Mouse (Mus musculus): Measurements from ENCODE around the gene Gm44973. TPM values are rescaled to one million over a fixed set of nuclear protein-coding genes. Genes with fewer than 3 reads are reported as not detected.

The Gm44973 gene
- total and polyA plus RNA-seq, 2 experiments from 2014 or later, result 2.3 TPM; not detected in 1

DNA sequence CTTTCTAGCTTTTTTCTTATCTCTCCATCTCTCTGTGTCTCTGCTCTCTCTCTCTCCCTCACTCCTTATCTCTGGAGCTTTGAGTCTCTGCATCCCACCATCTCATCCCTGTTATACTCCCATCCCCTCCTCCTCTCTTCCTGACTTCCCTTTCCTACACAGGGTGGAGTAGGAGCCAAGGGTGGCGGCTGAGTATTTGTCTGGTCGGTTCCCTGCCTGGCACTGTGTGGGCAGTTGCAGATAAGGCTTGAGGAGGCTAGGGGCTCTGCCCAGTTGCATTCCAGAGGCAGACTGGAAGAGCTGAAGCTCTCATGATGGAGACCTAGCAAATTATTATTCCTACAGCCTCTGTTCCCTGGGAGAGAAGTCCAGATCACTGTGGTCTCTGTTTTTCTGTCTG, 27.0 kb upstream of the Gm44973 start:
- H3K4me1 ChIP-seq (ENCODE audit: insufficient read depth, low read length), result no peaks in the 10 kb centered on the region
- TF ChIP-seq CTCF (IDR thresholded peaks at IDR 0.05; ENCODE audit: low read depth), result no peak
- no peak overlapping the region for H3K4me2 ChIP-seq (ENCODE audit: low read depth, low read length)
- WGBS, result 79% methylated on average over 2 of the region's 2 CpGs
- no peak overlapping the region for H3K4me3 ChIP-seq (ENCODE audit: low read length)
- no peak overlapping the region for H3K9ac ChIP-seq (replicated peaks; ENCODE audit: low read length)
- no peaks in the 10 kb centered on the region for H3K9me3 ChIP-seq (ENCODE audit: low read length)
- 0 out of 2 replicates have a peak, but pooled peaks cover 3% of the 10 kb centered on the region for H3K36me3 ChIP-seq (ENCODE audit: insufficient read depth, low read length)
- H3K27me3 ChIP-seq (ENCODE audit: insufficient read depth, low read length), result no peaks in the 10 kb centered on the region
- no peak for DNase-seq (ENCODE audit: low spot score)
- no peak for ATAC-seq
- H3K27ac ChIP-seq, result no peak overlapping the region

DNA sequence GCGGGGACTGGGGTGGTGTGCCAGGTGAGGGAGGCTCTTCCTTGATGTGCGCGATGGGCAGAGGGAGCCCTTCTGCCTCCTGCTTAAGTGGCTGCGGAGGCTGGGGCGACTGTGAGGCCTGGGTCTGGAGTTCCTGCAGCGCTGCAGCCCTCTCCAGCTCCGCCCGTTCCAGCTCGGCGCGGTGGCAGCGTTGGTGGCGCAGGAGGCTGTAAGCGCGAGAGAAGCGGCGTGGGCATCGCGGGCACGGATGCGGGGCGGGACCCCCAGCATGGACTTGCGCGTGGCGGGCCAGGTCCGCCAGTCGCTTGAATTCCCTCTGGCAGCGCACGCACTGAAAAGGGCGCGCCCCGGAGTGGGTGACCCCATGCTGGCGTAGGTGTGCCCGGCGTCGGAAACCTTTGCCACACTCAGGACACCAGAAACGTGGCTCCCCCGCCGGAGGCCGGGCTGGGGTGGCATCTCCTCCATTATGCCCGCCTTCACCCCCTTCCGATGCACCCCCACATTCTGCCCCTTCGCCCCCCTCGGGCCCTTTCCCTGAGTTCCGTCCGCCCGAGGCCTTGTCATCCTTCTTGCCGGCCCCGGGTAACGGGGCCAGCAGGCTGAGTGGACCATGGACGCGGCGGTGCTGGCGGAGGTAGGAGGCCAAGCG, 21.8 kb upstream of the Gm44973 start:
- peaks cover 10% of the 10 kb centered on the region for H3K4me1 ChIP-seq (ENCODE audit: insufficient read depth, low read length)
- H3K4me2 ChIP-seq (ENCODE audit: low read depth, low read length), result peak overlapping the region; percentile 93
- no peak overlapping the region for H3K4me3 ChIP-seq (ENCODE audit: low read length)
- H3K9me3 ChIP-seq (ENCODE audit: low read length), result no peaks in the 10 kb centered on the region
- no peaks in the 10 kb centered on the region for H3K27me3 ChIP-seq (ENCODE audit: insufficient read depth, low read length)
- H3K9ac ChIP-seq (replicated peaks; ENCODE audit: low read length), result no peak overlapping the region; the same call in 1 of the 2 replicates
- H3K36me3 ChIP-seq (ENCODE audit: insufficient read depth, low read length), result 0 out of 2 replicates have a peak, but pooled peaks cover 5% of the 10 kb centered on the region
- TF ChIP-seq CTCF (IDR thresholded peaks at IDR 0.05; ENCODE audit: low read depth), result no peak
- no peak for ATAC-seq
- DNase-seq (ENCODE audit: low spot score), result no peak
- 41% methylated on average over 55 of the region's 55 CpGs for WGBS
- H3K27ac ChIP-seq, result no peak overlapping the region

- Histone ChIP-seq H3K4me3 (ENCODE audit: low read length) (peak overlapping the region; percentile 13; the same call in 1 of the 2 replicates), H3K36me3 (ENCODE audit: insufficient read depth, low read length) (0 out of 2 replicates have a peak, but pooled peaks cover 5% of the 10 kb centered on the region), H3K27me3 (ENCODE audit: insufficient read depth, low read length) (no peaks in the 10 kb centered on the region), H3K9me3 (ENCODE audit: low read length) (no peaks in the 10 kb centered on the region), H3K4me2 (ENCODE audit: low read depth, low read length) (peak overlapping the region; percentile 93), H3K27ac (no peak overlapping the region), H3K9ac (replicated peaks; ENCODE audit: low read length) (peak overlapping the region; percentile 21; the same call in 1 of the 2 replicates), H3K4me1 (ENCODE audit: insufficient read depth, low read length) (peaks cover 10% of the 10 kb centered on the region)
- TF ChIP-seq CTCF (IDR thresholded peaks at IDR 0.05; ENCODE audit: low read depth), result no peak
- ATAC-seq (no peak), DNase-seq (ENCODE audit: low spot score) (no peak)
- WGBS, result 51% methylated on average over 59 of the region's 59 CpGs
Observed at GRCm38 (mm10) chr7:4993999-4994788, 21.1 kb upstream of the Gm44973 start.

DNA sequence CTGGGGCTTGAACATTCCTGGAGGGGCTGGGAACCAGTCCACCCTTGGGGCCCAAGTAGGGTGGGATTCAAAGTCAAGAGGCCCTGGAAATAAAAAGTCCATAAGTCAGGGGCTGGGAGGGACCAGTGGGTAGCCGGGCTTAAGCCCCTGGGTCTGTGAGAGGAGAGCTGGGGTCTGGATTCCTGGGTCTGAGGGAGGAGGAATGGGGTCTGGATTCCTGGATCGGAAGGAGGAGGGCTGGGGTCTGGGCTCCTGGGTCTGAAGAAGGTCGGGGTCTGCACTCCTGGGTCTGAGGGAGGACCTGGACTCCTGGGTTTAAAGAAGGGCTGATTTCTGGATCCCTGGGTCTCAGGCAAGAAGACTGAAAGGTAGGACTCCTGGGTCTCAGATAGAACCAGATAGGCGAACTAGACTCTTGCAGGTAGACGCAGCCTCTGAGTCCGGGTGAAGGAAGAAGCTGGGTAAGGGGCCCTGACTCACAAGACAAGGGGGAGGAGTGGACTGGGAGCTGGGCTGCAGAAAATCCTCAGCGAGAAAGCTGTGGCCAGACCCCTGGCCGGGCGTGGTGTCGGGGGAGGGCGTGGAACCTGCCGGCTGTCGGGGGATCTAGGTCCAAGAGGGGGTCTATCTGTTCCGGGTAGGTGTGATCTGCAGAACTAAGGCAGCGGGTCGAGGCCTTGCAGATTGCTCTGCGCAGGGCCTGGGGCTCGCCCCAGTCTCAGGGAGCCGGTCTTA, 19.9 kb upstream of the Gm44973 start:
- H3K27ac ChIP-seq, result peak overlapping the region; percentile 79
- DNase-seq (ENCODE audit: low spot score), result no peak
- H3K4me1 ChIP-seq (ENCODE audit: insufficient read depth, low read length), result peaks cover 10% of the 10 kb centered on the region
- H3K9me3 ChIP-seq (ENCODE audit: low read length), result no peaks in the 10 kb centered on the region
- H3K4me3 ChIP-seq (ENCODE audit: low read length), result peak overlapping the region; percentile 82
- H3K9ac ChIP-seq (replicated peaks; ENCODE audit: low read length), result peak overlapping the region; percentile 95
- WGBS, result 6% methylated on average over 18 of the region's 19 CpGs
- H3K36me3 ChIP-seq (ENCODE audit: insufficient read depth, low read length), result 0 out of 2 replicates have a peak, but pooled peaks cover 5% of the 10 kb centered on the region
- peak overlapping the region; percentile 93 for H3K4me2 ChIP-seq (ENCODE audit: low read depth, low read length)
- peak; percentile 4 for ATAC-seq
- TF ChIP-seq CTCF (IDR thresholded peaks at IDR 0.05; ENCODE audit: low read depth), result no peak
- H3K27me3 ChIP-seq (ENCODE audit: insufficient read depth, low read length), result no peaks in the 10 kb centered on the region

GRCm38 (mm10) chr7:4996003-4996895, 19.0 kb upstream of the Gm44973 start, which contains the start of gene Zfp579:
TSS of gene Zfp579 (minus strand) at chr7:4996158.
- H3K9me3 ChIP-seq (ENCODE audit: low read length), result no peaks in the 10 kb centered on the region
- H3K27me3 ChIP-seq (ENCODE audit: insufficient read depth, low read length), result no peaks in the 10 kb centered on the region
- no peak for TF ChIP-seq CTCF (IDR thresholded peaks at IDR 0.05; ENCODE audit: low read depth)
- peak within 1 kb of the TSS; percentile 95 for H3K9ac ChIP-seq (replicated peaks; ENCODE audit: low read length)
- ATAC-seq (peak; percentile 91), DNase-seq (ENCODE audit: low spot score) (peak; percentile 95)
- peaks cover 10% of the 10 kb centered on the region for H3K4me1 ChIP-seq (ENCODE audit: insufficient read depth, low read length)
- peak within 1 kb of the TSS; percentile 93 for H3K4me2 ChIP-seq (ENCODE audit: low read depth, low read length)
- H3K4me3 ChIP-seq (ENCODE audit: low read length), result peak within 1 kb of the TSS; percentile 82
- 5% methylated on average over 12 of the region's 26 CpGs for WGBS
- peak within 1 kb of the TSS; percentile 89 for H3K27ac ChIP-seq
- H3K36me3 ChIP-seq (ENCODE audit: insufficient read depth, low read length), result 0 out of 2 replicates have a peak, but pooled peaks cover 5% of the 10 kb centered on the region
